Mouse (Mus musculus): ENCODE results near the gene Etv6. TPM values are rescaled to one million over a fixed set of nuclear protein-coding genes. Genes with fewer than 3 reads are reported as not detected.

Etv6 gene
- polyA plus RNA-seq, 1 experiment from 2014 or later, result 14.5 TPM

- Histone ChIP-seq H3K4me3 (ENCODE audit: control insufficient read depth in 1 of 2, insufficient read depth in 1 of 2, low read depth in 1 of 2, low read length in 2 of 2) (no peak overlapping the region; a peak in 1 of 4 replicates), H3K9ac (ENCODE audit: low read length) (peak overlapping the region; percentile 50), H3K4me2 (ENCODE audit: low read length) (peak overlapping the region; percentile 44), H3K36me3 (ENCODE audit: control insufficient read depth, insufficient read depth, low read length) (peaks cover 14% of the 10 kb centered on the region; the same call in 1 of the 2 replicates), H3K27me3 (ENCODE audit: control insufficient read depth, insufficient read depth, low read length) (no peaks in the 10 kb centered on the region), H3K9me3 (ENCODE audit: control insufficient read depth, low read length) (no peaks in the 10 kb centered on the region), H3K27ac (replicated peaks in 1 of 2; ENCODE audit: control insufficient read depth in 1 of 2, insufficient read depth in 1 of 2, low read depth in 2 of 2, low read length in 2 of 2) (peak overlapping the region; percentile 15 to 71), H3K4me1 (ENCODE audit: control insufficient read depth in 2 of 2, insufficient read depth in 2 of 2, low read length in 2 of 2) (peaks cover 30 to 45% of the 10 kb centered on the region in 2 experiments)
- 12% methylated on average over 15 of the region's 15 CpGs for WGBS
- ATAC-seq (ENCODE audit: insufficient number of reproducible peaks, insufficient read depth, low FRiP score, low read depth), result 0 out of 2 replicates have a peak, but pooled peaks have one; percentile 29
Measured at GRCm38 (mm10) chr6:134105514-134106201, 70.2 kb downstream of the Etv6 start.

GRCm38 (mm10) chr6:134107696-134108095 is 72.2 kb downstream of the Etv6 start:
- Histone ChIP-seq H3K4me1 (ENCODE audit: control insufficient read depth in 2 of 2, insufficient read depth in 2 of 2, low read length in 2 of 2) (peaks cover 34 to 45% of the 10 kb centered on the region in 2 experiments), H3K27me3 (ENCODE audit: control insufficient read depth, insufficient read depth, low read length) (no peaks in the 10 kb centered on the region), H3K4me3 (ENCODE audit: control insufficient read depth in 1 of 2, insufficient read depth in 1 of 2, low read depth in 1 of 2, low read length in 2 of 2) (no peak overlapping the region), H3K9ac (ENCODE audit: low read length) (no peak overlapping the region), H3K27ac (replicated peaks in 1 of 2; ENCODE audit: control insufficient read depth in 1 of 2, insufficient read depth in 1 of 2, low read depth in 2 of 2, low read length in 2 of 2) (peak overlapping the region; percentile 9 to 58), H3K36me3 (ENCODE audit: control insufficient read depth, insufficient read depth, low read length) (peaks cover 14% of the 10 kb centered on the region; the same call in 1 of the 2 replicates), H3K4me2 (ENCODE audit: low read length) (peak overlapping the region; percentile 40), H3K9me3 (ENCODE audit: control insufficient read depth, low read length) (no peaks in the 10 kb centered on the region)
- 53% methylated on average over 7 of the region's 7 CpGs for WGBS
- ATAC-seq (ENCODE audit: insufficient number of reproducible peaks, insufficient read depth, low FRiP score, low read depth), result no peak

- no peak overlapping the region for H3K9ac ChIP-seq (ENCODE audit: low read length)
- H3K27ac ChIP-seq (replicated peaks in 1 of 2; ENCODE audit: control insufficient read depth in 1 of 2, insufficient read depth in 1 of 2, low read depth in 2 of 2, low read length in 2 of 2), result no peak overlapping the region
- H3K4me3 ChIP-seq (ENCODE audit: control insufficient read depth in 1 of 2, insufficient read depth in 1 of 2, low read depth in 1 of 2, low read length in 2 of 2), result no peak overlapping the region
- ATAC-seq (ENCODE audit: insufficient number of reproducible peaks, insufficient read depth, low FRiP score, low read depth), result no peak
- H3K36me3 ChIP-seq (ENCODE audit: control insufficient read depth, insufficient read depth, low read length), result peaks cover 14% of the 10 kb centered on the region; the same call in 1 of the 2 replicates
- H3K9me3 ChIP-seq (ENCODE audit: control insufficient read depth, low read length), result no peaks in the 10 kb centered on the region
- H3K27me3 ChIP-seq (ENCODE audit: control insufficient read depth, insufficient read depth, low read length), result no peaks in the 10 kb centered on the region
- H3K4me2 ChIP-seq (ENCODE audit: low read length), result no peak overlapping the region
- peaks cover 34 to 43% of the 10 kb centered on the region in 2 experiments for H3K4me1 ChIP-seq (ENCODE audit: control insufficient read depth in 2 of 2, insufficient read depth in 2 of 2, low read length in 2 of 2)
- 91% methylated on average over 1 of the region's 1 CpGs for WGBS
Measured at GRCm38 (mm10) chr6:134109675-134110074, 74.2 kb downstream of the Etv6 start.

- Histone ChIP-seq H3K4me2 (ENCODE audit: low read length) (no peak overlapping the region), H3K4me1 (ENCODE audit: control insufficient read depth in 2 of 2, insufficient read depth in 2 of 2, low read length in 2 of 2) (peaks cover 29 to 37% of the 10 kb centered on the region in 2 experiments), H3K9me3 (ENCODE audit: control insufficient read depth, low read length) (no peaks in the 10 kb centered on the region), H3K27me3 (ENCODE audit: control insufficient read depth, insufficient read depth, low read length) (no peaks in the 10 kb centered on the region), H3K4me3 (ENCODE audit: control insufficient read depth in 1 of 2, insufficient read depth in 1 of 2, low read depth in 1 of 2, low read length in 2 of 2) (no peak overlapping the region), H3K9ac (ENCODE audit: low read length) (no peak overlapping the region), H3K36me3 (ENCODE audit: control insufficient read depth, insufficient read depth, low read length) (peaks cover 17% of the 10 kb centered on the region), H3K27ac (replicated peaks in 1 of 2; ENCODE audit: control insufficient read depth in 1 of 2, insufficient read depth in 1 of 2, low read depth in 2 of 2, low read length in 2 of 2) (no peak overlapping the region)
- 91% methylated on average over 5 of the region's 5 CpGs for WGBS
- ATAC-seq (ENCODE audit: insufficient number of reproducible peaks, insufficient read depth, low FRiP score, low read depth), result no peak
Measured at GRCm38 (mm10) chr6:134110206-134110605, 74.7 kb downstream of the Etv6 start.

- Histone ChIP-seq H3K9ac (ENCODE audit: low read length) (no peak overlapping the region), H3K4me1 (ENCODE audit: control insufficient read depth in 2 of 2, insufficient read depth in 2 of 2, low read length in 2 of 2) (peaks cover 17 to 25% of the 10 kb centered on the region in 2 experiments), H3K27me3 (ENCODE audit: control insufficient read depth, insufficient read depth, low read length) (no peaks in the 10 kb centered on the region), H3K4me2 (ENCODE audit: low read length) (no peak overlapping the region), H3K4me3 (ENCODE audit: control insufficient read depth in 1 of 2, insufficient read depth in 1 of 2, low read depth in 1 of 2, low read length in 2 of 2) (no peak overlapping the region), H3K9me3 (ENCODE audit: control insufficient read depth, low read length) (no peaks in the 10 kb centered on the region), H3K27ac (replicated peaks in 1 of 2; ENCODE audit: control insufficient read depth in 1 of 2, insufficient read depth in 1 of 2, low read depth in 2 of 2, low read length in 2 of 2) (no peak overlapping the region), H3K36me3 (ENCODE audit: control insufficient read depth, insufficient read depth, low read length) (peaks cover 23% of the 10 kb centered on the region)
- ATAC-seq (ENCODE audit: insufficient number of reproducible peaks, insufficient read depth, low FRiP score, low read depth), result no peak
- WGBS, result 75% methylated on average over 8 of the region's 8 CpGs
Measured at GRCm38 (mm10) chr6:134111599-134111998, 76.1 kb downstream of the Etv6 start.

GRCm38 (mm10) chr6:134112753-134113152 is 77.3 kb downstream of the Etv6 start:
- Histone ChIP-seq H3K9ac (ENCODE audit: low read length) (no peak overlapping the region), H3K36me3 (ENCODE audit: control insufficient read depth, insufficient read depth, low read length) (peaks cover 23% of the 10 kb centered on the region), H3K4me3 (ENCODE audit: control insufficient read depth in 1 of 2, insufficient read depth in 1 of 2, low read depth in 1 of 2, low read length in 2 of 2) (no peak overlapping the region), H3K9me3 (ENCODE audit: control insufficient read depth, low read length) (no peaks in the 10 kb centered on the region), H3K4me2 (ENCODE audit: low read length) (no peak overlapping the region), H3K27ac (replicated peaks in 1 of 2; ENCODE audit: control insufficient read depth in 1 of 2, insufficient read depth in 1 of 2, low read depth in 2 of 2, low read length in 2 of 2) (no peak overlapping the region), H3K27me3 (ENCODE audit: control insufficient read depth, insufficient read depth, low read length) (no peaks in the 10 kb centered on the region), H3K4me1 (ENCODE audit: control insufficient read depth in 2 of 2, insufficient read depth in 2 of 2, low read length in 2 of 2) (peaks cover 11 to 25% of the 10 kb centered on the region in 2 experiments)
- no peak for ATAC-seq (ENCODE audit: insufficient number of reproducible peaks, insufficient read depth, low FRiP score, low read depth)
- 88% methylated on average over 8 of the region's 8 CpGs for WGBS

GRCm38 (mm10) chr6:134113168-134113567 is 77.7 kb downstream of the Etv6 start:
- ATAC-seq (ENCODE audit: insufficient number of reproducible peaks, insufficient read depth, low FRiP score, low read depth), result no peak
- Histone ChIP-seq H3K36me3 (ENCODE audit: control insufficient read depth, insufficient read depth, low read length) (peaks cover 23% of the 10 kb centered on the region), H3K9me3 (ENCODE audit: control insufficient read depth, low read length) (no peaks in the 10 kb centered on the region), H3K4me3 (ENCODE audit: control insufficient read depth in 1 of 2, insufficient read depth in 1 of 2, low read depth in 1 of 2, low read length in 2 of 2) (no peak overlapping the region), H3K9ac (ENCODE audit: low read length) (no peak overlapping the region), H3K27me3 (ENCODE audit: control insufficient read depth, insufficient read depth, low read length) (no peaks in the 10 kb centered on the region), H3K4me1 (ENCODE audit: control insufficient read depth in 2 of 2, insufficient read depth in 2 of 2, low read length in 2 of 2) (peaks cover 11 to 25% of the 10 kb centered on the region in 2 experiments), H3K27ac (replicated peaks in 1 of 2; ENCODE audit: control insufficient read depth in 1 of 2, insufficient read depth in 1 of 2, low read depth in 2 of 2, low read length in 2 of 2) (no peak overlapping the region), H3K4me2 (ENCODE audit: low read length) (no peak overlapping the region)
- 53% methylated on average over 2 of the region's 2 CpGs for WGBS

All from heart, embryonic 14.5 days (tissue).